ENCODE assay signal across 21 mouse cellular contexts in genomic region chr10:108345123-108345522, GRCm38 (mm10). TPM values are rescaled to one million over a fixed set of nuclear protein-coding genes. Genes with fewer than 3 reads are reported as not detected.
DNase-seq lines count a peak whose midpoint lies in the region; ATAC-seq and TF ChIP-seq lines count a peak whose summit lies in the region.
"Had no signal": no experiment of that assay in that cellular context is flagged by ENCODE, and none has a peak within 500 bp of the region (broad histone marks: within the 10 kb centered on the region; RNA-seq: fewer than 3 reads in every experiment).

No protein-coding gene starts in this region.

- no peak overlapping the region for H3K4me2 ChIP-seq in liver, embryonic 14.5 days (ENCODE audit: low read depth)
- H3K4me2 ChIP-seq in liver, embryonic 11.5 days, result no peak overlapping the region
- no peak overlapping the region for H3K4me2 ChIP-seq in intestine, embryonic 16.5 days (ENCODE audit: low read depth, low read length)
- no peak overlapping the region for H3K4me2 ChIP-seq in stomach, embryonic 15.5 days
- H3K4me2 ChIP-seq: embryonic facial prominence, embryonic 15.5 days; forebrain, embryonic 12.5 days; heart, embryonic 12.5 days had no signal

- no peak overlapping the region for H3K9ac ChIP-seq in liver, embryonic 14.5 days (replicated peaks)
- H3K9ac ChIP-seq in liver, embryonic 11.5 days (ENCODE audit: low read depth, low read length), result no peak overlapping the region
- no peak overlapping the region for H3K9ac ChIP-seq in intestine, embryonic 16.5 days (ENCODE audit: low read depth, low read length)
- H3K9ac ChIP-seq in stomach, embryonic 15.5 days, result no peak overlapping the region
- H3K9ac ChIP-seq: embryonic facial prominence, embryonic 15.5 days; forebrain, embryonic 12.5 days; heart, embryonic 12.5 days had no signal

- no peak overlapping the region for H3K27ac ChIP-seq in liver, embryonic 14.5 days
- no peak overlapping the region for H3K27ac ChIP-seq in liver, embryonic 11.5 days (ENCODE audit: low read depth, low read length)
- H3K27ac ChIP-seq in intestine, embryonic 16.5 days (ENCODE audit: low read length), result peak overlapping the region; percentile 69
- H3K27ac ChIP-seq in stomach, embryonic 15.5 days, result 0 out of 2 replicates have a peak overlapping the region, but pooled peaks have one; percentile 21
- H3K27ac ChIP-seq in kidney, adult 2 months (ENCODE audit: insufficient read depth, low read depth, low read length), result no peak overlapping the region
- H3K27ac ChIP-seq: embryonic facial prominence, embryonic 15.5 days; forebrain, embryonic 12.5 days; heart, adult 2 months; hindbrain, embryonic 10.5 days had no signal

- no peak overlapping the region for H3K4me3 ChIP-seq in liver, embryonic 14.5 days (ENCODE audit: insufficient read depth in 1 of 2, low read depth in 2 of 2, low read length in 2 of 2)
- H3K4me3 ChIP-seq in liver, embryonic 11.5 days (ENCODE audit: low read depth, low read length), result no peak overlapping the region
- no peak overlapping the region for H3K4me3 ChIP-seq in intestine, embryonic 16.5 days (ENCODE audit: low read length)
- H3K4me3 ChIP-seq in stomach, embryonic 15.5 days (replicated peaks), result no peak overlapping the region
- no peak overlapping the region for H3K4me3 ChIP-seq in kidney, adult 2 months (ENCODE audit: insufficient read depth, low read depth, low read length)
- H3K4me3 ChIP-seq: embryonic facial prominence, embryonic 15.5 days; erythroblast, embryonic 14.5 days; forebrain, embryonic 12.5 days; heart, adult 2 months; heart, embryonic 12.5 days; hindbrain, embryonic 10.5 days had no signal

- no peaks in the 10 kb centered on the region for H3K27me3 ChIP-seq in liver, embryonic 14.5 days (ENCODE audit: control insufficient read depth, insufficient read depth, low read length)
- H3K27me3 ChIP-seq in liver, embryonic 11.5 days (replicated peaks; ENCODE audit: control insufficient read depth, insufficient read depth, low read length), result no peaks in the 10 kb centered on the region
- no peaks in the 10 kb centered on the region for H3K27me3 ChIP-seq in intestine, embryonic 16.5 days (replicated peaks; ENCODE audit: control insufficient read depth, insufficient read depth, low read length)
- no peaks in the 10 kb centered on the region for H3K27me3 ChIP-seq in stomach, embryonic 15.5 days (replicated peaks)
- no peaks in the 10 kb centered on the region; the same call in 1 of the 2 replicates for H3K27me3 ChIP-seq in kidney, adult 2 months (replicated peaks; ENCODE audit: control insufficient read depth, insufficient read depth, low read length)
- H3K27me3 ChIP-seq: embryonic facial prominence, embryonic 15.5 days; forebrain, embryonic 12.5 days; heart, embryonic 12.5 days had no signal

- no peaks in the 10 kb centered on the region for H3K9me3 ChIP-seq in liver, embryonic 14.5 days (ENCODE audit: control insufficient read depth, low read length)
- H3K9me3 ChIP-seq in liver, embryonic 11.5 days (ENCODE audit: control insufficient read depth, low read length), result no peaks in the 10 kb centered on the region
- no peaks in the 10 kb centered on the region; the same call in 1 of the 2 replicates for H3K9me3 ChIP-seq in intestine, embryonic 16.5 days (ENCODE audit: control insufficient read depth, low read length)
- no peaks in the 10 kb centered on the region for H3K9me3 ChIP-seq in stomach, embryonic 15.5 days
- H3K9me3 ChIP-seq: embryonic facial prominence, embryonic 15.5 days; forebrain, embryonic 12.5 days; hindbrain, embryonic 10.5 days had no signal

- WGBS in liver, embryonic 14.5 days (ENCODE audit: insufficient replicate concordance), result 81% methylated on average over 9 of the region's 9 CpGs
- 91% methylated on average over 9 of the region's 9 CpGs for WGBS in liver, embryonic 11.5 days
- 68% methylated on average over 9 of the region's 9 CpGs for WGBS in intestine, embryonic 16.5 days
- WGBS in stomach, embryonic 15.5 days, result 75% methylated on average over 9 of the region's 9 CpGs
- WGBS in kidney, adult 2 months, result 69% methylated on average over 9 of the region's 9 CpGs

- no peak for TF ChIP-seq CTCF in liver, embryonic 14.5 days (IDR thresholded peaks at IDR 0.05; ENCODE audit: low read depth)
- TF ChIP-seq CTCF in kidney, adult 2 months (conservative IDR thresholded peaks at IDR 0.05; ENCODE audit: insufficient read depth, insufficient read length, low read depth, low read length), result no peak

- TF ChIP-seq EP300 in liver, embryonic 14.5 days (IDR thresholded peaks at IDR 0.05; ENCODE audit: low read depth), result no peak

- no peak for TF ChIP-seq POLR2A in kidney, adult 2 months (IDR thresholded peaks at IDR 0.05; ENCODE audit: low read depth, low read length)

- DNase-seq in liver, embryonic 14.5 days (ENCODE audit: low read depth in 3 of 3, low spot score in 3 of 3), result no peak
- no peak for DNase-seq in liver, embryonic 11.5 days (ENCODE audit: low spot score)
- DNase-seq in kidney, adult 2 months, result no peak
- no peak for DNase-seq in gastrocnemius, postnatal 25 days
- DNase-seq: adrenal gland, postnatal 10 days; cerebellum, adult 11 months; cerebellum, adult 8-10 months; cerebellum, postnatal 14 days; embryo, embryonic 11 days; gastrocnemius, postnatal 10 days; heart, adult 2 months had no signal

- no peaks in the 10 kb centered on the region for H3K36me3 ChIP-seq in liver, embryonic 14.5 days (replicated peaks; ENCODE audit: control insufficient read depth, insufficient read depth, low read depth)
- peaks cover 2% of the 10 kb centered on the region; the same call in 1 of the 2 replicates for H3K36me3 ChIP-seq in liver, embryonic 11.5 days (ENCODE audit: control insufficient read depth, insufficient read depth, low read length)
- no peaks in the 10 kb centered on the region for H3K36me3 ChIP-seq in intestine, embryonic 16.5 days (ENCODE audit: control insufficient read depth, insufficient read depth, low read length)
- H3K36me3 ChIP-seq in stomach, embryonic 15.5 days, result no peaks in the 10 kb centered on the region
- H3K36me3 ChIP-seq in kidney, adult 2 months (ENCODE audit: control insufficient read depth, insufficient read depth, low read length), result peaks cover 2% of the 10 kb centered on the region; the same call in 1 of the 2 replicates
- H3K36me3 ChIP-seq: embryonic facial prominence, embryonic 15.5 days had no signal

- no peaks in the 10 kb centered on the region for H3K4me1 ChIP-seq in liver, embryonic 14.5 days (replicated peaks; ENCODE audit: control insufficient read depth in 2 of 2, insufficient read depth in 2 of 2, low read length in 1 of 2)
- H3K4me1 ChIP-seq in liver, embryonic 11.5 days (replicated peaks; ENCODE audit: control insufficient read depth, insufficient read depth, low read length), result no peaks in the 10 kb centered on the region
- 0 out of 2 replicates have a peak, but pooled peaks cover 3% of the 10 kb centered on the region for H3K4me1 ChIP-seq in intestine, embryonic 16.5 days (ENCODE audit: control insufficient read depth, insufficient read depth, low read length)
- peaks cover 3% of the 10 kb centered on the region; the same call in 1 of the 2 replicates for H3K4me1 ChIP-seq in stomach, embryonic 15.5 days
- peaks cover 16% of the 10 kb centered on the region for H3K4me1 ChIP-seq in kidney, adult 2 months (ENCODE audit: control insufficient read depth, insufficient read depth, low read length)
- H3K4me1 ChIP-seq: embryonic facial prominence, embryonic 15.5 days; forebrain, embryonic 12.5 days; hindbrain, embryonic 10.5 days had no signal

- 0 out of 2 replicates have a peak, but pooled peaks have one; percentile 8 for ATAC-seq in liver, embryonic 14.5 days (ENCODE audit: insufficient read depth)
- ATAC-seq in liver, embryonic 11.5 days (replicated peaks; ENCODE audit: low FRiP score), result no peak
- peak; percentile 93 for ATAC-seq in intestine, embryonic 16.5 days
- peak; percentile 90 for ATAC-seq in stomach, embryonic 15.5 days (ENCODE audit: insufficient read depth, low FRiP score, low read depth)
- no peak for ATAC-seq in erythroid progenitor cell, adult 5-6 weeks (replicated peaks; ENCODE audit: low FRiP score, poor library complexity, severe bottlenecking)
- ATAC-seq: forebrain, embryonic 16.5 days had no signal

RNA-seq across cellular contexts. Expression of gene Pawr, which starts 13.2 kb away (rescaled TPM):
- polyA plus RNA-seq in liver, embryonic 14.5 days (2012; rRNA removed), result 2.0 and 3.7 TPM in 2 replicates
- polyA plus RNA-seq in liver, embryonic 14.5 days (2014; fragmentation: Nextera tagmentation; extraction: Ambion mirVana), result 4.4 and 5.0 TPM in 2 replicates
- 12.8 and 13.7 TPM in 2 replicates for polyA plus RNA-seq in liver, embryonic 11.5 days (2014; fragmentation: Nextera tagmentation; extraction: Ambion mirVana)
- polyA plus RNA-seq in intestine, embryonic 16.5 days (2015; fragmentation: Nextera tagmentation; extraction: Ambion mirVana), result 4.5 and 7.6 TPM in 2 replicates
- polyA plus RNA-seq in stomach, embryonic 15.5 days (2015; fragmentation: Nextera tagmentation; extraction: Ambion mirVana), result 15.0 and 15.2 TPM in 2 replicates
- polyA plus RNA-seq in kidney, adult 2 months (2012; rRNA removed), result 17.9 and 19.0 TPM in 2 replicates
- total RNA-seq in gastrocnemius, postnatal 25 days (2021), result 1 to 10 TPM in 1 of 2 experiments, under 1 TPM in 1; 0.51 to 1.3 TPM
- total RNA-seq in erythroid progenitor cell, adult 5-6 weeks (2015; ENCODE audit: low replicate concordance), result not detected in 2 replicates
- 0.77 TPM in 1 of 2 replicates, not detected in the other for total RNA-seq in erythroid progenitor cell, adult 5-6 weeks (2017; ENCODE audit: low replicate concordance)
- total RNA-seq: common myeloid progenitor, adult 5-6 weeks had no signal

Comparison
In these comparisons a context has a peak if more than half of its experiments do, and no peak if none do; other contexts are left out.
1. ATAC-seq: peak in liver, embryonic 14.5 days (single experiment), intestine, embryonic 16.5 days (single experiment) and stomach, embryonic 15.5 days (single experiment); none in liver, embryonic 11.5 days (single experiment) and erythroid progenitor cell, adult 5-6 weeks (single experiment).
2. H3K27ac ChIP-seq: peak in intestine, embryonic 16.5 days (single experiment) and stomach, embryonic 15.5 days (single experiment); none in liver, embryonic 14.5 days (single experiment), liver, embryonic 11.5 days (single experiment) and kidney, adult 2 months (single experiment).